Mouse (Mus musculus) limb, embryonic 11.5 days (tissue): ENCODE data around the gene Prim2. TPM values are rescaled to one million over a fixed set of nuclear protein-coding genes. Genes with fewer than 3 reads are reported as not detected.

Experiments used
- ATAC-seq: fragments of 200-750 bp; cut with Nextera tagmentation; 2 replicates; pipeline ENCODE4 v1.8.0; 2017; ENCODE audit warnings: low read depth; ENCODE audit not compliant: insufficient number of reproducible peaks, low FRiP score, low TSS enrichment
- DNase-seq: peaks from one replicate; pipeline ENCODE4 v3.0.0-alpha.2; 2015; ENCODE audit warnings: low spot score
- H3K27ac ChIP-seq: fragments of 300-500 bp; sonication (generic); replicated peaks from 2 replicates; pipeline ENCODE4 v1.5.1; 2014; ENCODE audit warnings: low read depth, mild to moderate bottlenecking, low read length
- H3K27me3 ChIP-seq: fragments of 300-500 bp; sonication (generic); 2 replicates; pipeline ENCODE4 v1.6.1; 2014; ENCODE audit warnings: mild to moderate bottlenecking, low read length, mixed read lengths; ENCODE audit not compliant: control insufficient read depth, insufficient read depth
- H3K36me3 ChIP-seq: fragments of 300-500 bp; sonication (generic); 2 replicates; pipeline ENCODE4 v1.6.1; 2014; ENCODE audit warnings: mild to moderate bottlenecking, low read length, moderate library complexity, mixed read lengths; ENCODE audit not compliant: control insufficient read depth, insufficient read depth
- H3K4me1 ChIP-seq: fragments of 300-500 bp; sonication (generic); 2 replicates; pipeline ENCODE4 v1.6.1; 2014; ENCODE audit warnings: low read length, mixed read lengths; ENCODE audit not compliant: control insufficient read depth, insufficient read depth
- H3K4me2 ChIP-seq: fragments of 300-500 bp; sonication (generic); 2 replicates; pipeline ENCODE4 v1.6.1; 2014; ENCODE audit warnings: low read depth, mild to moderate bottlenecking, moderate library complexity; ENCODE audit not compliant: severe bottlenecking
- H3K4me3 ChIP-seq: fragments of 300-500 bp; sonication (generic); 2 replicates; pipeline ENCODE4 v1.5.1; 2014; ENCODE audit warnings: low read depth, low read length
- H3K9ac ChIP-seq: fragments of 300-500 bp; sonication (generic); 2 replicates; pipeline ENCODE4 v1.6.1; 2014; ENCODE audit warnings: mild to moderate bottlenecking, low read length
- H3K9me3 ChIP-seq: fragments of 300-500 bp; sonication (generic); 2 replicates; pipeline ENCODE4 v1.6.1; 2016; ENCODE audit warnings: low read length; ENCODE audit not compliant: control insufficient read depth
- WGBS: fragments of 180-500 bp; shearing (Covaris S2); extraction: QIAGEN DNeasy Blood & Tissue Kit; methylation state at CpG from one replicate; pipeline ENCODE4 v1.1.7; 2014; 5-methylcytosine and 5-hydroxymethylcytosine counted together
- polyA plus RNA-seq: library from polyadenylated mRNA; unstranded; fragments of >200 nt; fragmentation: Nextera tagmentation; extraction: Ambion mirVana; gene quantifications from 2 replicates; pipeline ENCODE4 v1.2.1, GENCODE M21; 2014

Prim2 gene
- polyA plus RNA-seq, 1 experiment from 2014 or later, result 50.5 TPM

- no peak overlapping the region for H3K27ac ChIP-seq
- H3K4me3 ChIP-seq, result no peak overlapping the region
- no peak for ATAC-seq
- 89% methylated on average over 3 of the region's 3 CpGs for WGBS
- DNase-seq, result no peak
- H3K4me2 ChIP-seq, result no peak overlapping the region
- H3K9ac ChIP-seq, result no peak overlapping the region
- H3K27me3 ChIP-seq, result no peaks in the 10 kb centered on the region
- H3K4me1 ChIP-seq, result 0 out of 2 replicates have a peak, but pooled peaks cover 2% of the 10 kb centered on the region
- H3K36me3 ChIP-seq, result no peaks in the 10 kb centered on the region
- H3K9me3 ChIP-seq, result no peaks in the 10 kb centered on the region
Observed at GRCm38 (mm10) chr1:33495586-33495985, 174.0 kb downstream of the Prim2 start.

GRCm38 (mm10) chr1:33495203-33495553, 174.4 kb downstream of the Prim2 start:
- Histone ChIP-seq H3K9ac (no peak overlapping the region), H3K9me3 (no peaks in the 10 kb centered on the region), H3K4me3 (no peak overlapping the region), H3K27me3 (no peaks in the 10 kb centered on the region), H3K36me3 (no peaks in the 10 kb centered on the region), H3K27ac (no peak overlapping the region), H3K4me1 (0 out of 2 replicates have a peak, but pooled peaks cover 2% of the 10 kb centered on the region), H3K4me2 (no peak overlapping the region)
- DNase-seq, result no peak
- WGBS, result 78% methylated on average over 8 of the region's 8 CpGs
- no peak for ATAC-seq

- ATAC-seq, result no peak
- H3K9ac ChIP-seq, result no peak overlapping the region
- no peak for DNase-seq
- no peaks in the 10 kb centered on the region for H3K9me3 ChIP-seq
- 47% methylated on average over 2 of the region's 2 CpGs for WGBS
- H3K4me3 ChIP-seq, result no peak overlapping the region
- H3K4me2 ChIP-seq, result no peak overlapping the region
- H3K36me3 ChIP-seq, result no peaks in the 10 kb centered on the region
- H3K4me1 ChIP-seq, result no peaks in the 10 kb centered on the region
- no peak overlapping the region for H3K27ac ChIP-seq
- H3K27me3 ChIP-seq, result no peaks in the 10 kb centered on the region
Observed at GRCm38 (mm10) chr1:33494524-33495202, 174.9 kb downstream of the Prim2 start.

GRCm38 (mm10) chr1:33490220-33490619, 179.4 kb downstream of the Prim2 start:
- Histone ChIP-seq H3K27me3 (no peaks in the 10 kb centered on the region), H3K27ac (no peak overlapping the region), H3K9ac (no peak overlapping the region), H3K36me3 (no peaks in the 10 kb centered on the region), H3K4me2 (no peak overlapping the region), H3K4me3 (no peak overlapping the region), H3K9me3 (no peaks in the 10 kb centered on the region), H3K4me1 (no peaks in the 10 kb centered on the region)
- 78% methylated on average over 6 of the region's 6 CpGs for WGBS
- no peak for DNase-seq
- ATAC-seq, result no peak

- no peaks in the 10 kb centered on the region for H3K27me3 ChIP-seq
- no peaks in the 10 kb centered on the region for H3K36me3 ChIP-seq
- no peak overlapping the region for H3K9ac ChIP-seq
- no peak overlapping the region for H3K4me3 ChIP-seq
- no peak overlapping the region for H3K27ac ChIP-seq
- ATAC-seq, result no peak
- no peak overlapping the region for H3K4me2 ChIP-seq
- no peaks in the 10 kb centered on the region for H3K9me3 ChIP-seq
- DNase-seq, result no peak
- no peaks in the 10 kb centered on the region for H3K4me1 ChIP-seq
- WGBS, result 87% methylated on average over 5 of the region's 5 CpGs
Observed at GRCm38 (mm10) chr1:33488372-33488771, 181.2 kb downstream of the Prim2 start.

- ATAC-seq (no peak), DNase-seq (no peak)
- Histone ChIP-seq H3K9ac (no peak overlapping the region), H3K27me3 (no peaks in the 10 kb centered on the region), H3K36me3 (no peaks in the 10 kb centered on the region), H3K4me3 (no peak overlapping the region), H3K4me1 (no peaks in the 10 kb centered on the region), H3K4me2 (no peak overlapping the region), H3K9me3 (no peaks in the 10 kb centered on the region), H3K27ac (no peak overlapping the region)
- WGBS, result 77% methylated on average over 3 of the region's 3 CpGs
Observed at GRCm38 (mm10) chr1:33483746-33484145, 185.8 kb downstream of the Prim2 start.

GRCm38 (mm10) chr1:33480382-33480781, 189.2 kb downstream of the Prim2 start:
- ATAC-seq (no peak), DNase-seq (no peak)
- Histone ChIP-seq H3K9ac (no peak overlapping the region), H3K4me2 (no peak overlapping the region), H3K9me3 (no peaks in the 10 kb centered on the region), H3K27ac (no peak overlapping the region), H3K4me3 (no peak overlapping the region), H3K36me3 (no peaks in the 10 kb centered on the region), H3K27me3 (no peaks in the 10 kb centered on the region), H3K4me1 (no peaks in the 10 kb centered on the region)
- WGBS, result 83% methylated on average over 7 of the region's 7 CpGs

- ATAC-seq, result no peak
- 85% methylated on average over 6 of the region's 6 CpGs for WGBS
Observed at GRCm38 (mm10) chr1:33471069-33471468, 198.5 kb downstream of the Prim2 start.

GRCm38 (mm10) chr1:33470222-33470621, 199.4 kb downstream of the Prim2 start:
- Histone ChIP-seq H3K27ac (no peak overlapping the region), H3K36me3 (no peaks in the 10 kb centered on the region), H3K4me1 (no peaks in the 10 kb centered on the region), H3K9me3 (no peaks in the 10 kb centered on the region), H3K27me3 (no peaks in the 10 kb centered on the region), H3K4me3 (no peak overlapping the region), H3K9ac (no peak overlapping the region), H3K4me2 (no peak overlapping the region)
- WGBS, result 91% methylated on average over 8 of the region's 8 CpGs
- no peak for ATAC-seq
- no peak for DNase-seq

More at GRCm38 (mm10) chr1:33471069-33471468, 198.5 kb downstream of the Prim2 start:
- Histone ChIP-seq H3K4me1 (no peaks in the 10 kb centered on the region), H3K27me3 (no peaks in the 10 kb centered on the region), H3K9me3 (no peaks in the 10 kb centered on the region), H3K27ac (no peak overlapping the region), H3K4me3 (no peak overlapping the region), H3K4me2 (no peak overlapping the region), H3K9ac (no peak overlapping the region), H3K36me3 (no peaks in the 10 kb centered on the region)
- no peak for DNase-seq
